Mouse (Mus musculus) gastrocnemius, postnatal 10 days (tissue): ENCODE results near the gene Ccr1. TPM values are rescaled to one million over a fixed set of nuclear protein-coding genes. Genes with fewer than 3 reads are reported as not detected.
"Not testable (repeated sequence)": the region's sequence is repeated elsewhere in the genome, so short reads cannot be mapped to it uniquely, and the experiment has no call there.

Experiments used
- DNase-seq: peaks from one replicate; pipeline ENCODE4 v3.0.0; 2021; ENCODE audit warnings: mixed read lengths
- long read RNA-seq, 2 experiments: library from polyadenylated mRNA; stranded (forward); transcript quantifications; one replicate each; pipeline ENCODE4 v2.0.0; 2021
- total RNA-seq, 2 experiments: library from RNA; stranded (reverse); gene quantifications; 2 replicates each; pipeline ENCODE4 v1.2.3; 2021

Ccr1 gene
- total RNA-seq = 1 to 10 TPM; 1.4 to 3.3 TPM
- long read RNA-seq, experiment 1, partial matches to known transcripts = 0 of 3 reads
- long read RNA-seq, experiment 1, other reads (novel, unspliced or antisense) = 1 of 3 reads
- long read RNA-seq, experiment 2, partial matches to known transcripts = 0 of 3 reads
- long read RNA-seq, experiment 2, other reads (novel, unspliced or antisense) = 1 of 3 reads

GRCm38 (mm10) chr9:123968290-123968912 is at the start of gene Ccr1:
Ccr1 (minus strand) TSS chr9:123968692.
- DNase-seq = no peak

GRCm38 (mm10) chr9:124016048-124016447 is 47.6 kb upstream of the Ccr1 start:
- DNase-seq = no peak

DNA sequence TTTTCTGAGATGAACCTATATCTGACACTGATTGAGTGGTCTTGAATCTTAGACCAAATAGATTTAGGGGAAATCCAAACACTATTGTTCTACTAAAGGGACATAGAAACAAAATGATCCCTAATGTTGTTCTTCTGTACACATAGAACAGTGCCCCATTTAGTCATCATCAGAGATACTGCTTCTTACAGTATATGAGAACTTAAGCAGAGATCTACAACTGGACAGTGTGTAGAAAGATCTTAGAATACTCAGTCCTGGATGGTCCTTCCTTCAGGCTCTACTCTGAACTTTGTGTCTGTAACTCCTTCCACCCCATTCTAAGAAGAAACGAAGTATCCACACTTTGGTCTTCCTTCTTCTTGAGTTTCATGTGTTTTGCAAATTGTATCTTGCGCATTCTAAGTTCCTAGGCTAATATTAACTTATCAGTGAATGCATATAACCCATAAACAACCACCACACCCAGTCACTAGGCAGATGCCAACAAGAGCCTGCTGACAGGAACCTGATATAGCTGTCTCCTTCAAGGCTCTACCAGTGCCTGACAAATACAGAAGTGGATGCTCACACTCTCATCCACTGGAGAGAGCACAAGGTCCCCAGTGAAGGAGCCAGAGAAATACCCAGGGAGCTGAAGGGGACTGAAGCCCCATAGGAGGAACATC is 46.6 kb upstream of the Ccr1 start:
- DNase-seq = no peak

DNA sequence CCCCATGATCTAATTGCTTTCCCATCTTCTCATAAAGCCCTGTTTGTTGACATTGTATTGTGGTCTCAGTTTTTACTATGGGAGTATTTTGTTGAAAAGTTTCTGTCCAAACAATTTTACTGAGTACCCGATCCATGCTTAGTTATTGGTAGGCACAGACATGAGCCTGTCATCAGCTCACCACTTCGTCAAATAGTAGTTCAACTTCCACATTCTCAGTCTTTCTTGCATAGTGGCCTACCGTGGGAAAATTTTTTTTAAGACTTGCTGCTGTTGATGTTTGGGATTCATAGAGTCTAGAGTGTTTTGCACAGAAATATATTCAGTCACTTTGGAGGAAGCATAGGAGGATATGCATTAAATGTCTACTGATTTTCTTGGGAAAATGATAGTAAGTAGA is 44.8 kb upstream of the Ccr1 start:
- no peak for DNase-seq

- DNase-seq = no peak
These were observed 44.2 kb upstream of the Ccr1 start for GRCm38 (mm10) chr9:124012691-124013090.

- no peak for DNase-seq
These were observed 31.3 kb upstream of the Ccr1 start for GRCm38 (mm10) chr9:123999784-124000183.

GRCm38 (mm10) chr9:123997719-123998118 is 29.2 kb upstream of the Ccr1 start:
- DNase-seq = no peak

- DNase-seq = no peak
These were observed 22.9 kb upstream of the Ccr1 start for GRCm38 (mm10) chr9:123991312-123991906.

DNA sequence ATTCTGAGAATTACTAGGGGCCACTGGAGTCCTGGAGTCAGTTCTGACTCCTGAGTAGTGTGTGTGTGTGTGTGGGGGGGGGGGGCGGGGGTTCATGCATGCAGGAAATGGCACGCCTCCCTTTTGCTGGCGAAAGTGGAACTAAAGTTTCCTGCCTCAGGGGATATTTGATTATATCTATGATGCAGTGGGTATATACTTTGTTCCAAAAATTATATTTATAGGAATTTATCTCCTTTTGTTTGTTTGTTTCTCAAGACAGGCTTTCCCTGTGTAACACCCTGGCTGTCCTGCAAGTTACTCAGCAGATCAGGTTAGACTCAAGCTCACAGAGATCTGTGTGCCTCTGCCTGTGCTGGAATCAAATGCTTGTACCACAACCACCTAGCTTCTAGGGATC is 21.2 kb upstream of the Ccr1 start:
- DNase-seq = no peak

GRCm38 (mm10) chr9:123986217-123986616 is 17.7 kb upstream of the Ccr1 start:
- no peak for DNase-seq

- DNase-seq = no peak
These were observed 16.5 kb upstream of the Ccr1 start for GRCm38 (mm10) chr9:123984943-123985342.

GRCm38 (mm10) chr9:123982720-123983119 is 14.2 kb upstream of the Ccr1 start:
- DNase-seq = no peak

GRCm38 (mm10) chr9:123981909-123982308 is 13.4 kb upstream of the Ccr1 start:
- no peak for DNase-seq

GRCm38 (mm10) chr9:123980858-123981475 is 12.5 kb upstream of the Ccr1 start:
- DNase-seq = not testable (repeated sequence)

- DNase-seq = no peak
These were observed 9.8 kb upstream of the Ccr1 start, which contains the start of gene Ccr1l1 for GRCm38 (mm10) chr9:123978308-123978707. Ccr1l1 (minus strand) TSS chr9:123978408.

DNA sequence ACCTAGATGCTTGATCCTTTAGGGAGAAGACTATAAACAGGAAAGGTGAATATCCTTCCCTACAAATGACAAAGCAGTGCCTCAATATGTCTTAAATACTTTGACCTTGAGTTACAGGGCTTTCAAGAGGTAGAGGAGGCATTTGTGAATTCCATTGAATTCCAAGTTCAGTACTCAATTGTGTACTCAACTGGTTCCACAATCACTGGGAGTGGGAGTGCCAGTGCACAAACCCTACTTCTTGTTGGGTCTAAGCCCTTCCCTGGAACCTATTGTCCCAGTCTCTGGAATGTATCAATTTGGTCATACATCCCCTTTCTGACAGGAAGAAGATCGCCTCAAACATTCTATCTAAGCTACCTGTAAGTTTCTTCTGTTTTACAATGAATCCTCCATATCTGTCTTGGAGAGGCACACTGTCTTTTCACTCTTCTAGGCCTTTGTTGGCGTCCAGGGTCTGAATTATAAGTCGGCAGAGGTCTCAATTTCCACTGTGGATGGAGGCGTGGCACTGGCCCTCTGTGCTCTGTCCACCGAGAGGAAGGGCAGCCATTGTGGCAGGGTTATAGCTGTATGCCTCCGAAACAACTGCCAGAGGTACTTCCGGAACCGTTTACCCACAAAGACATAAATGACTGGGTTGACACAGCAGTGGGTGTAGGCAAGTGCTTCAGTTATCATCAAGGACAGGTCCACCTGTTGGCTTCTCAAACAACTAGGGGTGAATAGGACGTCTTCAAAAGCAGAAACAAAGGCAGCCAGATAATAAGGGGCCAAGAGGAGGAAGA is 8.6 kb upstream of the Ccr1 start:
- no peak for DNase-seq

- no peak for DNase-seq
These were observed 7.1 kb upstream of the Ccr1 start for GRCm38 (mm10) chr9:123975630-123976029.

GRCm38 (mm10) chr9:123966858-123967495 is 1.5 kb downstream of the Ccr1 start:
- not testable (repeated sequence) for DNase-seq

DNA sequence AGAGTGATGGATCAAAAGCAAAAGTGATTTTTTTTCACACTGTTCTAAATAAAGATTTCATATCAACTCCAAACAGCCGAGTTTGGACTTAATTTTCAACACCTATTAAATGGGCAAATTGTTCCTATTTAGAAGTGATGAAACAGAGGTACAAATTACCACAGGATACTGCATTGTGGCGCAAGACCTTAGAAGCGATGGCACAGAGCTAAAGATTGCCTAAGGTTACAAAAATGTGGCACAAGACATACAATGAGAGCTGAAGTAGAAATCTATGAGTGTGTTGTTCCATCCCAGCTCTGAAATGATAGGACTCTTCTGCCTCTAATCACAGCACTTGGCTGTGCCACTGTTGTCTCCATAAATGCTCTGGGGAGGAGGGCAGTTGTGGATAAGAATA is 3.7 kb downstream of the Ccr1 start:
- DNase-seq = no peak

DNA sequence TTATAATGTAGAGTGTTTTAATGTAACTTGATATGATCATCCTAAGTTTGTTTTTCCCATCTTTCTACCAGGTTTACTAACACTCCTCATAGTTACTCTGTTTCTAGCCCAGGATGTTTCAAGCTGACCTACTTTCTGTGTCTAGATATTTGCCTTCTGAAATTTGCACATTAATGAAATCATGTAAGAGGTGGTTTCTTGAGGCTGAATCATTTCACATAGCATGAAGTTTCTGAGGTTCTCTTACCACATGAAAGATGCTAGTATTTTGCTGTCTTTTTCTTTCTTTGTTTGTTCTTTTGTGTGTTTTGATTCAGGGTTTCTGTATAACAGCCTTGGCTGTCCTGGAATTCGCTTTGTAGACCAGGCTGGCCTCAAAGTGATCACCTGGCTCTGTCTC is 8.3 kb downstream of the Ccr1 start:
- no peak for DNase-seq

DNA sequence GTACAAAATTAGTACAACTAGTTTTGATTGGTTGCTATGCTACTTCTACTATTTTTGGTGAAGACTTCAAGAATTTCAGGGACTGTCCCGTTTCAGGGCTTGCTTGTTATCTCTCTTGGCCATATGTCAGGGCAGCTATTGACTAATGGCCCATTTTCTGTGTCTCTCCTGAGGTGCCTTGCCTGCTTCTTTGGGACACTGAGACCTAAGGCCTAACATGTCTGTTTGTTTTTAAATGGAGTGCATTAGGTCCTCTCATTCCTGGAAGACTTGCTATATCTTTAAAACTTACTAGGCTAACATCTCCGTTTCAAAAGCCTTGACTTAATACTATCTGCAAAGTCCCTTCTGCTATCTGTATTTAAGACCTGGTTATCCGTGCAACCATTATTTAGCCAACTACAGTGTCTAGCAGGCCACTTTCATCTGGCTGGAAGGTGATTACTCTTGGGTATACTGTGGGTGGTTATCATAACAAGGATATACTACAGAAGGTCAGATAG is 10.5 kb downstream of the Ccr1 start:
- no peak for DNase-seq
